Mouse (Mus musculus): ENCODE measurements around the gene Bend4.

The Bend4 gene

DNA sequence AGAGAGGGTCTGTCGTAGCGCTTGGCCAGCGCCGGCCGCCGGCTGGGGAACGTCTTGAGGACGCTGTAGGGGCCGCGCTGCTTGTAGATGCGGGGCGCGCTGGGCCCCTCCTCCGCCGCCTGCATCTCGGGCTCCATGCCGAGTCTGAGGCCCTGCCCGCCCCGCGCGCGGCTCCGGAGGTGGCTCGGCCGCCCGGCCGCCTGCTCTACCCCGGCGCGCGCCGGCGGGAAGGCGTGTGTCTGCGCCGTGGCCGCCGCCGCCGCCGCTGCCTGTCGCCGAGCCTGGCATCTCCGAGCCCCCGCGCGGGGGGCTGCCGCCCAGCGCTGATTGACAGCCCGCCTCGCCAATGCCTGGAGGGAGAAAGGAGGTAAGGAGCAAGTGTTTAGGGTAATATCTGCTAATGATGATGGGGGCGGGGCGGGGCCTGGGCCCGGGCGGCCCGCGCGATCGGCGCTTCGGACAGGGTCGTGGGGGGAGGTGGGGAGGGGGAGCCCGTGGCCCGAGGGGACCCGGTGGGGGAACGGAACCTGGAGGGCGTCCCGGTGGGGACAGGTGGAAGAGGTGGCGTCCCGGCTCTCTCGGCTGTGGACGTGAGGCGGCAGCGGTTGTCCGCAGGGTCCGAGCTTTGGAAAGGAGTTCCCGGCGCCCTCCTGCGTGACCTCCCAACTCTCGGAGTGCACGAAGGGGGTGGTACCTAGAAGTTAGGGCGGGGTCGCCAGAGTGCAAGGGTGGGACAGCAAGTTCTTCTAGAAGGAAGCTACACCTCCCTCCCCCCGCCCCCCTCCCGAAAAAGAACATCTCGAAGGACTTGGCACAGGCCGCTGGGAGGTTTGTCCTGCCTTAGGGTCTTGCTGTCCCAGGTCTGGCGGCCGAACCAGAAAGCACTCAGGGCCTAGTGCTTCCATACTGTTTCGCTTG lies at the start of gene Bend4:
Gene Bend4 (minus strand): TSS at position 868 of the 918 bp plus-strand sequence.
- 3% methylated on average over 89 of the region's 90 CpGs for WGBS

- 29% methylated on average over 8 of the region's 8 CpGs for WGBS
Measured at GRCm38 (mm10) chr5:67473723-67474122, 45.6 kb upstream of the Bend4 start.

DNA sequence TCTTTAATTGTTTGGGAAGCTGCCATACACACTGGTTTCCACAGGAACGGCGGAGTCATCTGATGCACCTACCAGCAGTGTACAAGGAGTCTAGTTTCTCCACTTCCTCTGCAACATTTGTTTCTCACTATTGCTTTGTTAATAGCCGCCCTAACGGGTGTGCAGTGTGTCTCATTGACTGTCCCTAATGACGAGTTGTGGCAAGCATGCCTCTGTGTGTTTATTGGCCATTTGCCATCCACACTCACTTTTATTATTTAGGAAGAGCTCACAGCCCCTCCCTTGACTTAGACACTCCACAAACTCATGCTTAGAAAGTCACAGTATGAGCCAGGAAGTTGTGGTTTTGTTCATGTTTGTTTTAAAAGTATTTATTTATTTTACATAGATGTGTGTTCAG lies 45.0 kb upstream of the Bend4 start:
- WGBS = 27% methylated on average over 5 of the region's 5 CpGs

GRCm38 (mm10) chr5:67466866-67467530 lies 38.9 kb upstream of the Bend4 start:
- 39% methylated on average over 15 of the region's 15 CpGs for WGBS

DNA sequence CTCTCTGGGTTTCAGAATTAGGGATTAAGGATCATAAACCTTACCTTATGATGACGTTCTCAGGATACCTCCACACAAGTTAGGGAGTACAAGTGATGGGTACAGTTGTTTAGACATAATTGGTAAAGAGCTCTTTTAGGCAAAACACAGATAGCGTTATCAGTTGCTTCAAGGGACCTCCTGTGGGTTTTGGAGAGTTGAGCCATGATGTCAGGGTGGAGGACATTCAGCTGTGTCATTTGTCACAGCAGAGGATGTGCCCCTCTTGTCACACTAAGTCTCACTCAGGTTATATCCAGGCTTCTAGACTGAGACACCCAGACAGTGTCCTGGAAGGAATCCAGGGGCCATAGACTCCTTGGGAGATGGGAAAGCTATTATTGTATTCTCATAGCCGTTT lies 36.8 kb upstream of the Bend4 start:
- 87% methylated on average over 3 of the region's 3 CpGs for WGBS

GRCm38 (mm10) chr5:67463636-67464035 lies 35.5 kb upstream of the Bend4 start:
- WGBS = 96% methylated on average over 9 of the region's 9 CpGs

DNA sequence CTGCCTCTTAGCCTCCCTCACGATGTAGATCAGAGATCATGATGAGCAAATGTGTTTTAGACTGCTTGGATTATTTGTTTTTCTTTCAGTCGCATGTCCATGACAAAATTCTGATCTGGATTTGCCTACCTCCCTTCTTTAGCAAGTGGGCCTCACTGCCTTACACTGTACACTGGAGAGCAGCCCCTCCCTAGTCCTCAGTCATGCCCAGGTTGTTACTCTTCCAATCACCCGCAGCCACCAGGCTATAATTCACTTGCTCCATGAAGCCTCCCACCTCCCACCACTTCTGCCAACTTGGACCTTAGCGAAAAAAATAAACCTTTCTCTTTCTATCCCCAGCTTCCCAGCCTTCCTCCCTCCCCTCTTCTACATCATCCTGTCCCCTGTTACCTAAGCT lies 34.2 kb upstream of the Bend4 start:
- 85% methylated on average over 4 of the region's 4 CpGs for WGBS

DNA sequence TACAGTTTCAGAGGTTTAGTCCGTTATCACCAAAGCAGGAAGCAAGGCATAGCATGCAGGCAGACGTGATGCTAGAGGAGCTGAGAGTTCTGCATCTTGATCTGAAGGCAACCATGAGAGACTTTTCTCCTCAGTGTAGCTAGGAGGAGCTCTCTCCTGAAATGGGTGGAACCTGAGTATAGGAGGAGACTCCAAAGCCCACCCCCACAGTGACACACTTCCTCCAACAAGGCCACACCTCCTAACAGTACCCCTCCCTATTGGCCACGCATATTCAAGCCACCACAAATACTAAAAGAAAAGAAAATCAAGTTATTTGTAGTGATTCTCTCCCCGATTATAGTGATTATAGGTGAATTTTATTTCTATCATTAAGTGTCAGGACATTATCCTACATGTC lies 28.7 kb upstream of the Bend4 start:
- WGBS = 89% methylated on average over 4 of the region's 4 CpGs

DNA sequence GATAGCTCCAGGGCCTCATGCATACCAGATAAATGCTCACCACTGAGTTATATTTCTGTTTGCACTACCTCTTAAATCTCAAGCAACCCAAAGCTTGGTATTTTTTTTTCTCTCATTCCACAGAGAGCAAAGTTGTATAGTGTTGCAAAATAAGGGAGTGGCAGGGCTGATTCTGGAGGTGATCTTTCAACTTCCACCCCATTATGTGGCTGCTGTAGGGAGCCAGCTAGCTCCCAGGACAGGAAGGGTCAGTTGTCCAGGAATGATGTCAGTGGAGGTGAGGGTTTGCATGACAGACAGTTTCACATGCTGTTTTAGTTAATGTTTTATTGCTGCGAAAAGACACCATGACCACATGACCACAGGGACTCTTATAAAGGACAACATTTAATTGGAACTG lies 26.2 kb upstream of the Bend4 start:
- WGBS = 96% methylated on average over 1 of the region's 1 CpGs

DNA sequence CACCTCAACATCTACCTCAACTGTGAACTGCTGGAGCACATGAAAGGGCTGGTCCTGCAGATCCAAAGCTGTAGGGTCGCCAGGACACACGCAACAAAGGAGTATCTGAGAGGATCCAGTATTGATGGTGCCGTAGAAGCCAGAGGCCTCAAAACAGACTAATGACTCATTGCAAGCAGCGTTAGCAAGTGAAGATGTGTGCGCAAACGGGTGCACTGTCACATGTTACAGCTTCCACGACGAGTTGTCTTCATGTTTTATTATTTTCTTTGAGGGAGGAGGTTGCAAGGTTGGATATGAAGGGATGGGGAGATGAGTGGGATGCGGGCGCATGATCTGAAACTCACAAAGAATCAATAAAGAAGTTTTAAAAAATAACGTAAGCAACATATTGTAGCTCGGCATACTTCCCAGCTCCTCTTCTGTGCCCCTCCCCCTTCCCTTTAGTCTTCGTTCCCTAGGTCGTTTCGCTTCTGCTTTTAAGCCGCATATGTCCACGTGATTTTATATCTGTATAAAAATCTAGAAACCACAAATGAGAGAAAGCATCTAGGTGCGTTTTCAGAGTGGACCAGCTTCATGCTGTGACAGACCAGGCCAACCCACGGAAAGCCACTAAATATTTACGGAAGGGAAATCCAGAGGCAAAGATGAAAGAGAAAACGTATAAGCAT lies 22.0 kb upstream of the Bend4 start:
- 75% methylated on average over 21 of the region's 21 CpGs for WGBS

GRCm38 (mm10) chr5:67446526-67446925 lies 18.4 kb upstream of the Bend4 start:
- WGBS = 53% methylated on average over 2 of the region's 2 CpGs

DNA sequence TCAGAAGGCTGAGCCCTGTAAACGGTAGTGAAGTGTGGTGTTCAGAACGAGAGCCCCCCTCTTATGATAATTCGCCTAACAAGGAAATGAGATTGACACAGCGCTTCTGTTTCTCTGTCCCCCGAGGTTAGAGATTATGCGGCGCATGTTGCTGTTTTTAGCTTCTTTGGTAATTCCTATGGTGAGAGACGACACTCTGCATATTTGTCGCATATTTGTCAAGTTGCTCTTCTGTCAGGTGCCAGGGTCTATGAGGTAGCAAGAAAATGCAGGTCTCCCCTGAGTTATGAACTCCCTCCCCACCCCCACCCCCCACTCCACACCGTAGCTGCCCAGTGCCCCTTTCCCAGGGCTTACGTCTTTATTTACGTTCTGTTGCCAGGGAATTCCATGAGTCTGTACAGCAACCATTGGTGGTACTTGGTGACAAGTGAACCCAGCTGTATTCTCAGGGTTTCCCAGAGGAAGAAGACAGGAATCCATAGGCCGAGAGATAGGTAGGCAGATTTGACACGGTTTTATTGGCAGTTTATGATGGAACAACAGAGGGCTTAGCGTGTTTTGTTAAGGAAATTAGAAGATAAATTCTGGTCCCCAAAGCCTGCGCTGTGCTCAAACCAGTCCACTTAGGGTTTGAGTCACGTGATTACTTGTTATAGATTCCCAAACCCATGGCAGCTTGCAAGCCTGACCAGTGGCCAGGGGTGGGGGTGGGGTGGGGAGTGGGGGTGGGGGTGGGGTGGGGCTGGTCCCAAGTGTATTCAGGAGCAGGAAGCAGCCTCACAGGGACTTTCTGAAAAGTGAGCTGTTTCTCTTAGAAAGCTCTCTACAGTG lies 16.3 kb upstream of the Bend4 start:
- 28% methylated on average over 17 of the region's 17 CpGs for WGBS

- 79% methylated on average over 6 of the region's 6 CpGs for WGBS
Measured at GRCm38 (mm10) chr5:67442813-67443450, 14.8 kb upstream of the Bend4 start.

DNA sequence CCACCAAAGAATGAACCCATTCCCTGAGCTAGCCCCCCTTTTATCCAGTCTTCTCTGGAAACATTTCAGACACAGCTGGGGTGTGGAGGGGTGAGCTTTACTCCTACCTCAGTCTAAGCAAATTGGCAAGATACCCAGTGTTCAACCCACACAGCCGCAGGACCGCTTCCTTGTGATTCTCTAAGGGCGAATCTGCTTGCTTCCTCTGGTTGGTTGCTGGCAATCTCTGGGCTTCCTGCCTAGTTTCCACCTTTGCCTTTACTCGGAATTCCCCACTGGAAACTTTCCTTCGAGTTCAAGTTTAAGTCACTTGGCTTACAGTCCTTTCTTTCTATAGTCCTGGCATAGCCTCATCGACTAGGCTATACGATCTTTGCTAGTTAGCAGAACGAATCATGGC lies 12.5 kb upstream of the Bend4 start:
- 58% methylated on average over 8 of the region's 8 CpGs for WGBS

DNA sequence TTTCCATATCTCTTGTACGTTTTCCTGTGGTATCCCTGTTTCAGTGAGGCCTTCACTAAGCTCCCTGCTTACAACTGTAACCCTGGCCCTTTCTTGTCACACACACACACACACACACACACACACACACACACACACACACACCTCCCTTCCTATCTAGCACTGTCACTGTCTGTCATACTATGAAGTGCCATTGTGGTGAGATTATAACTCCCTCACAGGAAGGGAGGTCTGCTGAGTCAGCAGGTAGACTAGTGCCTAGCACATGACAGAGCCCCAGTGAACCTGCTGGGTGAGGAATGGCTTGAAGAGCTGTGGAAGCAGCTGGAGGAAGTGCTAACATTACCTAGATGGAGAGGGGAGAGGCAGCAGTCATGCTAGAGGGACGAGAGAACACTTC lies 9.3 kb upstream of the Bend4 start:
- 64% methylated on average over 2 of the region's 2 CpGs for WGBS

GRCm38 (mm10) chr5:67426478-67427442 lies 1.4 kb downstream of the Bend4 start:
- WGBS = 3% methylated on average over 97 of the region's 121 CpGs

DNA sequence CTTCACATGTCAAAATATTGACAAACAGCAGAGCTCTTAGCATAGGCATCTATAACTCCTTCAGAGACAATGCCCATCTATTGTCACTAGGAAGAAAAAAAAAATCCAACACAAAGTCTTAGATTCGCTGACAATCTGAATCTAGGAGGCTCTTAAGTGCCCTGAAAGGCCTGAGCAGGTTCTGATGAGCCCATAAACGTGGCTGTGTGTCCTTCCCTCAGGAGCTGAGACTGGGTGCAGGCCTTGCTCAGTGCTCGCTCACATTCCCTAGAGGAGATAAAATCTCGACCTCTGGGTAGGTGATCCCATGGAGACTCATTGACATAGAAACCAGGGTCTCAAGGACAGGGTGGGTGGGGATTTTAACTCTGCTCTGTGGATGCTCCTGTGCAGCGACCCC lies 2.1 kb downstream of the Bend4 start:
- WGBS = 43% methylated on average over 5 of the region's 5 CpGs

DNA sequence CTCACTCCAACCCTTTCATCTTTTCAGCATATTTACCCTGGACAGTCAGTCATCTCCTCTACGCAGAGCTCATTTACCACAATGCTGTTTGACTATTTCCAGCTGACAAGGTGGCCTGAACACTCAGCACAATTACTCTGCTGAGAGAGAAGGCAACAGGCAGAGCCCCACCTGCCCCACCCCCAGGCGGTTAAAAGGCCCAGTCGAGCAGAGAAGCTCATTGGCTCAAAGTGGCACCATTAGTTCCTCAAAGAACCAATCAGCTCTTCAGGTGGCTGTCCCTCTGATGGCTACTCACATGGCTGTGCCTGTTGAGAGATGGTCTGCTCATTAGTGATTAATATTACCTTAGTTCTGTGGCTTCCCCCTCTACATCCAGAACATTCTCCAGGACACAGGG lies 3.5 kb downstream of the Bend4 start:
- 72% methylated on average over 3 of the region's 3 CpGs for WGBS

GRCm38 (mm10) chr5:67423963-67424362 lies 4.1 kb downstream of the Bend4 start:
- WGBS = 74% methylated on average over 2 of the region's 2 CpGs

GRCm38 (mm10) chr5:67423326-67423725 lies 4.8 kb downstream of the Bend4 start:
- WGBS = 75% methylated on average over 9 of the region's 9 CpGs

Measured in cerebral cortex, adult 2 months (tissue).